ENCODE assay signal across 9 mouse cellular contexts in genomic region chr13:81691606-81692005, GRCm38 (mm10). TPM values are rescaled to one million over a fixed set of nuclear protein-coding genes. Genes with fewer than 3 reads are reported as not detected.
A peak's percentile ranks its signal among the peaks of the same experiment; 100 is the strongest.
DNase-seq lines count a peak whose midpoint lies in the region; ATAC-seq and TF ChIP-seq lines count a peak whose summit lies in the region.
"Had no signal": no experiment of that assay in that cellular context is flagged by ENCODE, and none has a peak within 500 bp of the region (broad histone marks: within the 10 kb centered on the region; RNA-seq: fewer than 3 reads in every experiment).

No protein-coding gene starts in this region.

- TF ChIP-seq POLR2A in heart, adult 2 months (IDR thresholded peaks at IDR 0.05; ENCODE audit: insufficient read depth, low read depth, low read length) = no peak

- no peak for DNase-seq in kidney, postnatal 10 days
- peak; percentile 75 for DNase-seq in MEL-GATA-1-ER (ENCODE audit: extremely low read depth, low read depth)
- DNase-seq in heart, adult 2 months = peak; percentile 29 to 30
- peak; percentile 18 to 27 for DNase-seq in layer of hippocampus, adult 2 months (ENCODE audit: low spot score in 2 of 2)
- peak; percentile 51 for DNase-seq in retina, embryonic 14.5 days (ENCODE audit: low spot score)
- no peak for DNase-seq in gastrocnemius, postnatal 4 days (ENCODE audit: low spot score in 2 of 2)

- no peaks in the 10 kb centered on the region for H3K36me3 ChIP-seq in kidney, embryonic 14.5 days (ENCODE audit: control insufficient read depth, insufficient read depth, low read length)
- H3K36me3 ChIP-seq in heart, adult 2 months (ENCODE audit: control insufficient read depth, insufficient read depth, low read length) = no peaks in the 10 kb centered on the region; the same call in 1 of the 2 replicates

- WGBS in kidney, embryonic 14.5 days = 69% methylated on average over 9 of the region's 9 CpGs
- 46% methylated on average over 9 of the region's 9 CpGs for WGBS in heart, adult 2 months

- no peak overlapping the region for H3K9ac ChIP-seq in kidney, embryonic 14.5 days (ENCODE audit: low read depth, low read length)
- no peak overlapping the region for H3K9ac ChIP-seq in heart, adult 2 months (ENCODE audit: low read depth, low read length)

- no peaks in the 10 kb centered on the region for H3K27me3 ChIP-seq in kidney, embryonic 14.5 days (ENCODE audit: control insufficient read depth, insufficient read depth, low read length)
- no peaks in the 10 kb centered on the region for H3K27me3 ChIP-seq in heart, adult 2 months (ENCODE audit: control insufficient read depth, insufficient read depth, low read length)

- TF ChIP-seq EP300 in heart, adult 2 months (IDR thresholded peaks at IDR 0.05; ENCODE audit: insufficient read depth, low read depth, low read length) = no peak

- no peak for TF ChIP-seq CTCF in heart, adult 2 months (IDR thresholded peaks at IDR 0.05)
- no peak for TF ChIP-seq CTCF in layer of hippocampus, adult 2 months (conservative IDR thresholded peaks at IDR 0.05)

- H3K79me2 ChIP-seq in heart, adult 2 months (replicated peaks; ENCODE audit: control insufficient read depth, insufficient read depth, low read length) = no peaks in the 10 kb centered on the region

- no peaks in the 10 kb centered on the region for H3K9me3 ChIP-seq in kidney, embryonic 14.5 days (ENCODE audit: control insufficient read depth, low read length)

- H3K4me2 ChIP-seq in kidney, embryonic 14.5 days (replicated peaks; ENCODE audit: low read depth, low read length) = no peak overlapping the region

- no peak overlapping the region for H3K4me3 ChIP-seq in kidney, embryonic 14.5 days (ENCODE audit: low read length)
- H3K4me3 ChIP-seq in heart, adult 2 months = no peak overlapping the region
- no peak overlapping the region for H3K4me3 ChIP-seq in layer of hippocampus, adult 2 months
- H3K4me3 ChIP-seq: left cerebral cortex, adult 2 months had no signal

- no peaks in the 10 kb centered on the region for H3K4me1 ChIP-seq in kidney, embryonic 14.5 days (ENCODE audit: control insufficient read depth, insufficient read depth, low read length)
- H3K4me1 ChIP-seq in heart, adult 2 months (ENCODE audit: control insufficient read depth, insufficient read depth, low read length) = peaks cover 2% of the 10 kb centered on the region; the same call in 1 of the 2 replicates

- intact Hi-C loops in heart, adult 2 months (cut with DNase I) = no loop called here

- peak; percentile 28; the same call in 1 of the 2 replicates for ATAC-seq in kidney, embryonic 14.5 days (ENCODE audit: low FRiP score, low TSS enrichment)
- no peak for ATAC-seq in CD4-positive, CD25-positive, alpha-beta regulatory T cell, adult 4 months

- H3K27ac ChIP-seq in kidney, embryonic 14.5 days (ENCODE audit: low read depth, low read length) = no peak overlapping the region
- H3K27ac ChIP-seq in heart, adult 2 months = peak overlapping the region; percentile 64
- peak overlapping the region; percentile 69 for H3K27ac ChIP-seq in layer of hippocampus, adult 2 months
- H3K27ac ChIP-seq: left cerebral cortex, adult 2 months had no signal

RNA-seq across cellular contexts. Expression of gene Polr3g, which starts 19.2 kb away (rescaled TPM):
- 14.4 and 15.0 TPM in 2 replicates for polyA plus RNA-seq in kidney, embryonic 14.5 days (2014; fragmentation: Nextera tagmentation; extraction: Ambion mirVana)
- 1 to 10 TPM; 3.3 to 4.5 TPM for total RNA-seq in heart, adult 2 months (2021)
- 2.0 and 4.5 TPM in 2 replicates for polyA plus RNA-seq in heart, adult 2 months (2012; rRNA removed)
- total RNA-seq in layer of hippocampus, adult 2 months (2021) = 1 to 10 TPM; 4.1 to 5.4 TPM
- 1 to 10 TPM; 1.8 to 2.5 TPM for total RNA-seq in gastrocnemius, postnatal 4 days (2021)
- polyA plus RNA-seq in CD4-positive, CD25-positive, alpha-beta regulatory T cell, adult 4 months (2017; shearing (Covaris generic)) = 1 to 10 TPM; 6.8 to 8.4 TPM

RNA-seq across cellular contexts. Expression of gene Mblac2, which starts 19.5 kb away (rescaled TPM):
- polyA plus RNA-seq in kidney, embryonic 14.5 days (2014; fragmentation: Nextera tagmentation; extraction: Ambion mirVana) = 5.1 and 7.1 TPM in 2 replicates
- 1 to 10 TPM; 5.1 to 5.9 TPM for total RNA-seq in heart, adult 2 months (2021)
- polyA plus RNA-seq in heart, adult 2 months (2012; rRNA removed) = 2.5 and 4.7 TPM in 2 replicates
- 10 to 100 TPM; 20.2 to 21.6 TPM for total RNA-seq in layer of hippocampus, adult 2 months (2021)
- 1 to 10 TPM; 3.0 to 3.4 TPM for total RNA-seq in gastrocnemius, postnatal 4 days (2021)
- polyA plus RNA-seq in CD4-positive, CD25-positive, alpha-beta regulatory T cell, adult 4 months (2017; shearing (Covaris generic)) = 10 to 100 TPM in 1 of 2 experiments, 1 to 10 TPM in 1; 9.6 to 14.8 TPM

RNA-seq across cellular contexts. Expression of gene Lysmd3, which starts 34.1 kb away (rescaled TPM):
- polyA plus RNA-seq in kidney, embryonic 14.5 days (2014; fragmentation: Nextera tagmentation; extraction: Ambion mirVana) = 17.8 and 27.0 TPM in 2 replicates
- total RNA-seq in heart, adult 2 months (2021) = 10 to 100 TPM; 13.2 to 17.2 TPM
- 4.3 and 9.3 TPM in 2 replicates for polyA plus RNA-seq in heart, adult 2 months (2012; rRNA removed)
- total RNA-seq in layer of hippocampus, adult 2 months (2021) = 10 to 100 TPM; 12.5 to 13.1 TPM
- total RNA-seq in gastrocnemius, postnatal 4 days (2021) = 10 to 100 TPM; 17.6 to 17.9 TPM
- polyA plus RNA-seq in CD4-positive, CD25-positive, alpha-beta regulatory T cell, adult 4 months (2017; shearing (Covaris generic)) = 10 to 100 TPM; 17.1 to 23.7 TPM

RNA-seq across cellular contexts. Expression of gene Adgrv1, which starts 58.7 kb away (rescaled TPM):
- 4.0 and 4.6 TPM in 2 replicates for polyA plus RNA-seq in kidney, embryonic 14.5 days (2014; fragmentation: Nextera tagmentation; extraction: Ambion mirVana)
- under 1 TPM in 1 of 2 experiments, not detected in 1; 0.30 TPM for total RNA-seq in heart, adult 2 months (2021)
- 0.18 and 0.35 TPM in 2 replicates for polyA plus RNA-seq in heart, adult 2 months (2012; rRNA removed)
- 1 to 10 TPM; 2.4 to 3.0 TPM for total RNA-seq in layer of hippocampus, adult 2 months (2021)
- under 1 TPM; 0.29 to 0.32 TPM for total RNA-seq in gastrocnemius, postnatal 4 days (2021)
- not detected for polyA plus RNA-seq in CD4-positive, CD25-positive, alpha-beta regulatory T cell, adult 4 months (2017; shearing (Covaris generic))

Comparison
In these comparisons a context has a peak if more than half of its experiments do, and no peak if none do; other contexts are left out.
1. DNase-seq: peak in MEL-GATA-1-ER (single experiment), heart, adult 2 months (2 of 2), layer of hippocampus, adult 2 months (2 of 2) and retina, embryonic 14.5 days (single experiment); none in kidney, postnatal 10 days (single experiment) and gastrocnemius, postnatal 4 days (0 of 2).